Mouse (Mus musculus) brain, embryonic 14.5 days (tissue): ENCODE data around the gene Gatm.

Source experiments
- CTCF ChIP-seq: fragments of 200-500 bp; IDR thresholded peaks from 2 replicates; pipeline ENCODE4 v1.5.1; 2012; ENCODE audit warnings: inconsistent platforms, mild to moderate bottlenecking, moderate library complexity, borderline replicate concordance; ENCODE audit not compliant: insufficient read depth, insufficient read length; ENCODE audit errors: extremely low read depth
- POLR2A ChIP-seq: fragments of 200-500 bp; IDR thresholded peaks from 2 replicates; pipeline ENCODE4 v1.6.1; 2012; ENCODE audit warnings: mild to moderate bottlenecking, inconsistent platforms, borderline replicate concordance; ENCODE audit not compliant: poor library complexity, insufficient read depth, insufficient read length, severe bottlenecking; ENCODE audit errors: extremely low read depth

DNA sequence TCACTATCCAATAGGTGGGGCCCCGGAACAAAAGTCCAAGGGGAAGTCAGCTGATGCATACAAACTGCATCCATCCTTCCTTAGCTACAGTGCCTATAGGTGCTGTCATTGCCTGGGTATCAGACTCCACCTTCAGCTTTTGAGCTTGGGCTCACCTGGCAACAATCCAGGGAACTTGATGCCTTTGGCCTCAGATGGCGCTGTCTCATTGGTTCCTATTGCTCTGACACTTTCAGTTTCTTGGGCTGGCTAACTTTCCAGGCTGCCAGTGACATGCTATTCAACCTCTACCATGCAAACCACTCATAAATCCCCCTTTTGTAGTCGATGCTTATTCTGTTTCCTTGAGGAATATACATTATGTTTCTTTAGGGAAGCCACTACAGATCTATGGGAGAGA lies 24.8 kb downstream of the Gatm start:
- no peak for TF ChIP-seq POLR2A
- TF ChIP-seq CTCF, result no peak
